ENCODE assay signal across 8 mouse cellular contexts in genomic region chr17:24942453-24942852, GRCm38 (mm10). TPM values are rescaled to one million over a fixed set of nuclear protein-coding genes. Genes with fewer than 3 reads are reported as not detected.
DNase-seq lines count a peak whose midpoint lies in the region; ATAC-seq and TF ChIP-seq lines count a peak whose summit lies in the region.
"Not testable (repeated sequence)": the region's sequence is repeated elsewhere in the genome, so short reads cannot be mapped to it uniquely, and the experiment has no call there.

No protein-coding gene starts in this region.

- ATAC-seq in Patski: peak; percentile 57
- peak; percentile 80 for ATAC-seq in megakaryocyte, adult 5-6 weeks (ENCODE audit: poor library complexity, severe bottlenecking)

- POLR2A ChIA-PET in Patski (lab: Charles Lee): not testable (repeated sequence)

- DNase-seq in Patski (ENCODE audit: low read depth, low spot score): not testable (repeated sequence)
- DNase-seq in cerebellum, postnatal 10 days: peak; percentile 63 to 65
- peak; percentile 20 to 30 for DNase-seq in gastrocnemius, postnatal 36 days
- peak; percentile 70 for DNase-seq in kidney, adult 18-20 months
- peak; percentile 65 to 66 for DNase-seq in left cerebral cortex, postnatal 14 days (ENCODE audit: low spot score in 2 of 2)
- peak; percentile 34 for DNase-seq in right cerebral cortex, postnatal 14 days
- peak; percentile 40 to 46 for DNase-seq in thymus, postnatal 36 days

- intact Hi-C loops in gastrocnemius, postnatal 36 days (cut with DNase I); left cerebral cortex, postnatal 14 days (cut with DNase I): not testable (repeated sequence)

- TF ChIP-seq CTCF in Patski (IDR thresholded peaks at IDR 0.05): peak; percentile 73

- not testable (repeated sequence) for H3K27me3 ChIP-seq in Patski

- CTCF ChIA-PET in Patski (lab: Charles Lee): interaction anchor here (0.7 to 1.0 kb wide), 4 partner anchors 8 to 39 kb away, joined by 3 to 6 read pairs (median 3); no protein-coding TSS in a partner anchor

- in situ Hi-C loops in Patski (cut with MboI; ENCODE audit: low pct_unique_long_range_greater_than_20kb): not testable (repeated sequence)

RNA-seq across cellular contexts. Expression of gene Mapk8ip3, which starts 5.7 kb away (rescaled TPM):
- polyA plus RNA-seq in Patski (2021): 66.3 TPM
- total RNA-seq in gastrocnemius, postnatal 36 days (2021): 10 to 100 TPM; 16.2 to 24.4 TPM
- 100 to 1,000 TPM; 315 to 321 TPM for total RNA-seq in left cerebral cortex, postnatal 14 days (2021)
- 17.3 and 17.6 TPM in 2 replicates for total RNA-seq in megakaryocyte, adult 5-6 weeks (2015)
- 20.1 and 36.1 TPM in 2 replicates for total RNA-seq in megakaryocyte, adult 5-6 weeks (2017)

RNA-seq across cellular contexts. Expression of gene Jpt2, which starts 18.0 kb away (rescaled TPM):
- polyA plus RNA-seq in Patski (2021): 50.2 TPM
- total RNA-seq in gastrocnemius, postnatal 36 days (2021): 1 to 10 TPM; 6.2 to 6.8 TPM
- total RNA-seq in left cerebral cortex, postnatal 14 days (2021): 10 to 100 TPM in 1 of 2 experiments, 1 to 10 TPM in 1; 5.3 to 10.4 TPM
- 60.9 and 63.8 TPM in 2 replicates for total RNA-seq in megakaryocyte, adult 5-6 weeks (2015)
- total RNA-seq in megakaryocyte, adult 5-6 weeks (2017): 54.0 and 55.0 TPM in 2 replicates

RNA-seq across cellular contexts. Expression of gene Nme3, which starts 46.2 kb away (rescaled TPM):
- 39.8 TPM for polyA plus RNA-seq in Patski (2021)
- 10 to 100 TPM; 10.3 to 11.7 TPM for total RNA-seq in gastrocnemius, postnatal 36 days (2021)
- 10 to 100 TPM; 40.3 to 44.6 TPM for total RNA-seq in left cerebral cortex, postnatal 14 days (2021)
- 27.2 and 28.2 TPM in 2 replicates for total RNA-seq in megakaryocyte, adult 5-6 weeks (2015)
- 40.9 and 45.5 TPM in 2 replicates for total RNA-seq in megakaryocyte, adult 5-6 weeks (2017)

RNA-seq across cellular contexts. Expression of gene Mrps34, which starts 47.5 kb away (rescaled TPM):
- polyA plus RNA-seq in Patski (2021): 115 TPM
- total RNA-seq in gastrocnemius, postnatal 36 days (2021): 10 to 100 TPM; 84.6 to 90.2 TPM
- total RNA-seq in left cerebral cortex, postnatal 14 days (2021): 10 to 100 TPM; 67.5 to 73.1 TPM
- 30.0 and 30.1 TPM in 2 replicates for total RNA-seq in megakaryocyte, adult 5-6 weeks (2015)
- total RNA-seq in megakaryocyte, adult 5-6 weeks (2017): 12.9 and 18.9 TPM in 2 replicates

RNA-seq across cellular contexts. Expression of gene Eme2, which starts 47.6 kb away (rescaled TPM):
- 21.4 TPM for polyA plus RNA-seq in Patski (2021)
- 10 to 100 TPM in 1 of 2 experiments, 1 to 10 TPM in 1; 9.3 to 10.2 TPM for total RNA-seq in gastrocnemius, postnatal 36 days (2021)
- total RNA-seq in left cerebral cortex, postnatal 14 days (2021): 10 to 100 TPM; 58.1 to 61.6 TPM
- 2.2 and 5.8 TPM in 2 replicates for total RNA-seq in megakaryocyte, adult 5-6 weeks (2015)
- total RNA-seq in megakaryocyte, adult 5-6 weeks (2017): 13.5 and 17.4 TPM in 2 replicates

Comparison
In these comparisons a context has a peak if more than half of its experiments do, and no peak if none do; other contexts are left out.
1. RNA of gene Mapk8ip3, which starts 5.7 kb away (total RNA-seq): 315 to 321 TPM in left cerebral cortex, postnatal 14 days; 16.2 to 24.4 TPM in gastrocnemius, postnatal 36 days and 17.3 to 36.1 TPM in megakaryocyte, adult 5-6 weeks; every median in the first group is over 4 times any median in the second.
2. RNA of gene Jpt2, which starts 18.0 kb away (total RNA-seq): 54.0 to 63.8 TPM in megakaryocyte, adult 5-6 weeks; 5.3 to 10.4 TPM in left cerebral cortex, postnatal 14 days and 6.2 to 6.8 TPM in gastrocnemius, postnatal 36 days; every median in the first group is over 4 times any median in the second.